Mouse (Mus musculus) embryo, embryonic 11 days (tissue): ENCODE results near the gene Lsm12.
"Not testable (repeated sequence)": the region's sequence is repeated elsewhere in the genome, so short reads cannot be mapped to it uniquely, and the experiment has no call there.

Experiments
- DNase-seq: peaks from one replicate; pipeline ENCODE4 v3.0.0-alpha.2; 2015

The Lsm12 gene

DNA sequence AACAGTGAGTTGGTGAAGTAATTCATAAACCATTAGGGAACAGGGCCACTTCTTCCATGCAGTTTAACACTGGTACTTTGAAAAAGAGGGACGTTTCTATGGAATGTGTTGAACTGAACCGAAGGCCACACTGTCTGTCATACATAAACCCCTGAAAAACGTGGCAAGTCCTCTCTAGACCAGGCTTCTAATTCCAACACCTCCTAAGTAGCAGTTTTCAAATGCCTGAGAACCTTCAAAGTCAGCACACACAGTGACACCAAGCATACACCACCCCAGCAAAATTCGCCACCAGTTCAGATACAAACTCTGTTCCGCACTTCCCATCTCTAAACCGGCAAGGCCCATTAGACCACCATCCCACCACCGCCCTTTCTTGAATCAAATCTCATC is 847 bp downstream of the Lsm12 start:
- no peak for DNase-seq

GRCm38 (mm10) chr11:102179836-102180235 is 5.3 kb downstream of the Lsm12 start:
- no peak for DNase-seq

DNA sequence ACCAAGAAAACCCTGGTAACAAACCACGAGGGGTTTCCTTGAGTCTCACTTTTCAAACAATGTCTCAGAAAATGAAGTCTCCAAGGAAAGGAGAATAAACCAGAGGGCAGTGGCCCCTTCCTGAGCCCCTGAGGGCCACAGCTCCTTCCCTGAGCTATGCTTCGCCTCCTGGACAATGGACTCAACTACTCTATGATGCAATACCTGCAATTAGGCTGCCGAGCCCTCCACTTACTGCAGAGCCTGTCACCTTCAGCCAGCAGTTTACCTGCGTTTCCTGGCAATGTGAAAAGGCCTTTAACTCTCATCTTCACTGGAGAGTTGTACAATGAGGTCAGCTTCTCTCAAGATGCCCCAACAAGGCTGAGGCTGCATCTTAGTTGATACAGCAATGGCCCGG is 16.4 kb downstream of the Lsm12 start:
- DNase-seq: no peak

GRCm38 (mm10) chr11:102167539-102167938 is 17.6 kb downstream of the Lsm12 start:
- DNase-seq: no peak

DNA sequence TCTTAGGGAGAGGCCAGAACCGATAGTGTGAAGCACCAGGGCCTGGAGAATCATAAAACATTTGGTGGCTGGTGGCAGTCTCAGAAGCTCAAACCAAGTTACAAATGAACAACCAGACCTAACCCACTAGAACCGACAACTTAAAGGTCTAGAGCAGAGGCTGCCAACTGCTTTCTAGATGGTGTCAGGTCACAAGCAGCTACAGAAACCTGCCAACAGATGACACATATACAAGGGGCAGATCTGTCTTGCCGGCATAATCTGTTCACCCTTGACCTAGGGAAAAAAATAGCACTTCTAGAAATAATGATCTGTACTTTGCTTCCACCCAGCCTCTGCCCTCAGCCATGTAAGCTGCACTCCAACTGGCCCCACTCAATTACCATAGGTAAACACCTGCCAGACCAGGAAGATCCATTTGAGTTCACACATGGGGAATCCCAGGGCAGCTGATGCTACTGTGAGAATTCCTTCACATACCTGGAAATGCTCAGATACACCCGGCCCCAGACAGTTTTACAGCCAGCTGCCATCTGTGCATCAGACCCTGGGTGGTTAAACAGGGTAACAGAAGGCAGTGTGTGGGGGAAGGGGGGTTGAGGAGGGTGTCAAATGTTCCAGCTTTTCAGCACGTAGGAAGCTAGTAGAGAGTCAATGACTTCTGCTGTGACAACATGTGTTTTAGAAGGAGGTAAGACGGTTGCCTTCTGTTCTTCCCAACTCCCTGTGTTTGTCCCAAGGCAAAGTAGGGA is 18.9 kb downstream of the Lsm12 start:
- DNase-seq: no peak

DNA sequence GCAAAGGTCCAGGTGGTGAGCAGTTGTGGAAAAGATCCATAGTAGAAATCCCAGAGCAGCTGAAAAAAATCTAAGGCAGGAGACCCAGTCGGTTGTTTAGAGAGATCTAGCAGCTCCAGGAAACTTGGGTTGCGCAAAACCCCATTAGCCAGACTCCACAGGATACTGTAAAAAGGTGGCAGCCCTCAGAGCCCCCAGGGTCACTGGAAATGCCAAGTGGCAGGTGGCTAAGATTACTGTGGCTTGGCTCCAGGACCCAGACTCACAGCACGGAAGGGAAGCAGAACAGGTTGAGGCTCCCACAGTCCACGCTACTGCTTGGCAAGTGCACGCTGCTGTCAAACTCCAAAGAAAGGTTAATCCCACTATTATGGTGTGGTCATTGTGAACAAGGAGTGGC is 25.3 kb downstream of the Lsm12 start:
- DNase-seq: no peak

DNA sequence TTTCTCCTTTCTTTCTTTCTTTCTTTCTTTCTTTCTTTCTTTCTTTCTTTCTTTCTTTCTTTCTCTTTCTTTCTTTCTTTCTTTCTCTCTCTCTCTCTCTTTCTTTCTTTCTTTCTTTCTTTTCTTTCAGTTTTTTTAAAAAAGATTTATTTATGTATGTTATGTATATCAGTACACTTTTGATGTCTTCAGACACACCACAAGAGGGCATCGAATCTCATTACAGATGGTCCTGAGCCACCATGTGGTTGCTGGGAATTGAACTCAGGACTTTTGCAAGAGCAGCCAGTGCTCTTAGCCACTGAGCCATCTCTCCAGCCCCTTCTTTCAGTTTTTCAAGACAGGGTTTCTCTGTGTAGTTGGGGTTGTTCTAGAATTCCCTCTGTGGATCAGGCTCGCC is 27.1 kb downstream of the Lsm12 start:
- not testable (repeated sequence) for DNase-seq

GRCm38 (mm10) chr11:102156786-102157089 is 28.4 kb downstream of the Lsm12 start:
- no peak for DNase-seq

- DNase-seq: peak; percentile 93
Observed at GRCm38 (mm10) chr11:102156039-102156785, 28.9 kb downstream of the Lsm12 start, which contains the start of gene Tmem101. Gene Tmem101, minus strand, starts transcription at chr11:102156404.

DNA sequence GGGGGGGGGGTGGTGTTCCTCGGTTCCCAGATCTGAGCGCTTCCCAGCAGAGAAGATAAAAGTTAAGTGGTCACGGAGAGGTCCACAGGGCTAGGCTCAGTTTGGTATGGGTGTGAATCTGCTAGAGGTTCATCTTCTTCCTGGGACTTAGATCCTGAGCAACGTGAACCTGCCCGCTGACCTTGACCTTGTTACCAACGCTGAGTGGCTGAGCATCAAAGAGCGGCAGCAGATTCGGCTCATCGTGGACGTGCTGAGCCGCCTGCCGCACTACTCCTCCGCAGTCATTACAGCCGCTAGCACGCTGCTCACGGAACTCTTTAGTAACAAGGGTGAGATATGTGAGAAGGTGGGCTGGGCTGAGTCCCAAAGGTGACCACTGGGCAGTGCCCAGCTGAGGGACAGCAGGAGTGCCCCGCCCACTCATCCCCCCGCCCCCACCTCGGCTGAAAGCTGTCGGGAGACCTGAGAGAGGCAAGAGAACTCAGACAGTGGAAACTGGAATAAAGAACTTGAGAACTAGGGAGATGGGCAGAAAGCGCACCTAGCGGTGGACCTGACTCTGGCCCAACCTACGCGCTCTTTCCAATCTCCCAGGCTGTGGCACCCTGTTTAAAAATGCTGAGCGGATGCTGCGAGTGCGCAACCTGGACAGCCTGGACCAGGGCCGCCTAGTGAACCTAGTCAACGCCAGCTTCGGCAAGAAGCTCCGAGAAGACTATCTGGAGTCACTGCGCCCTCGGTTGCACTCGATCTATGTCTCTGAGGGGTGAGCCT is 37.7 kb downstream of the Lsm12 start:
- peak; percentile 30 for DNase-seq

- no peak for DNase-seq
Observed at GRCm38 (mm10) chr11:102146531-102146930, 38.6 kb downstream of the Lsm12 start.

DNA sequence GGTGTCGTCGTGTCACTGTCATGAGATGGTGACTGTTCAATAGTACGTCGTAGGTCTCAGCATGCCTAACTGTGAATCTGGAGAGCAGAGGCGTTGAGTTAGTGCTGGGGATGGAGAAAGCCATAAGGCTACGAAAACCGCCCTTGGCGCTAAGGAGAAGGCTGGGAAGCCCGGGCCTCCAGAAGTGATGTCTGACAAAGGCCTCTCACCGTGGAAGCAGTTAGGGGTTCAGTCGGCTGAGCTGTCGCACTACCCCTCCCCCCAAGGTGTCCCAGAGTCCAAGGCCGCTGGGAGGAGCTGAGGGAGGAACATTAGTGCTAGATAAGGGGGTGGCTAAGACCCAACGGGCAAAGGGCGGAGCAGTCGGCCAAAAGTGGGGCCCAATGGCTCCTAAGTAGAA is 39.1 kb downstream of the Lsm12 start:
- no peak for DNase-seq

- DNase-seq: peak; percentile 38
Observed at GRCm38 (mm10) chr11:102145471-102146001, 39.6 kb downstream of the Lsm12 start, which contains the start of gene Nags. Gene Nags, plus strand, starts transcription at chr11:102145513.

GRCm38 (mm10) chr11:102144957-102145470 is 40.1 kb downstream of the Lsm12 start:
- no peak for DNase-seq

GRCm38 (mm10) chr11:102142355-102142754 is 42.7 kb downstream of the Lsm12 start:
- DNase-seq: no peak

DNA sequence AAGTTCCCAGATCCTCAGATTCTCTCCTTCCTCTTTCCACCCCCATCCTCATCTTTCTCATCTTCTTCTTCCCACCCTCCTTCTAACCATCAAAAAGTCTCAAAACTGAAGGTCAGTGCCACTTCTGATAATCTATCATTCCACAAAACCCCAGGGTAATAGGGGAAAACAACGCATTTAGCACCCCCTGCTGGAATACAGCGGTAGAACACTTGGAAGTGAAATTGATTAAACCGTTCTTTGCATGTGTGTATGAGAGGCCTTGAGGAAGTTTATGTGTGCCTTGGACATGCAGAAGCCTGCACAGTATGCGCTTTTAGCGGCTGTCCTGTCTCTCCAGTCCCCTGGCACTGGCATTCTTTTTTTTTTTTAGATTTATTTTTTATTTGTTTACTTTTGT is 44.6 kb downstream of the Lsm12 start:
- peak; percentile 73 for DNase-seq

DNA sequence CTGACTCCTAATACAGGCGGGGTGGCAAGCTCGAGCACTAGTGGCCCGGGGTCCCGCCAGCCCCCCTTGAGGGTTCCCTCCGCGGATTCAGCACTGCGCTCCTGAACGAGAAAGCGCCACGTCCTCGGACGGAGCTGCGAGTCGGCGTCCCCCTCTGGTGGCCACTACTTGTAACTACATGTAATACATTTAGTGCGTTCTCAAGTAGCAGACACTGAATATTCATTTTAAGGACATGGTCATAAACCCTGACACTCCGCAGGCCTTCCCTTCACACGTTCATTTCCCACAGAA is 46.7 kb downstream of the Lsm12 start:
- DNase-seq: peak; percentile 89

GRCm38 (mm10) chr11:102137625-102138446 is 47.3 kb downstream of the Lsm12 start:
- DNase-seq: peak; percentile 22

GRCm38 (mm10) chr11:102134516-102134915 is 50.6 kb downstream of the Lsm12 start:
- DNase-seq: no peak

DNA sequence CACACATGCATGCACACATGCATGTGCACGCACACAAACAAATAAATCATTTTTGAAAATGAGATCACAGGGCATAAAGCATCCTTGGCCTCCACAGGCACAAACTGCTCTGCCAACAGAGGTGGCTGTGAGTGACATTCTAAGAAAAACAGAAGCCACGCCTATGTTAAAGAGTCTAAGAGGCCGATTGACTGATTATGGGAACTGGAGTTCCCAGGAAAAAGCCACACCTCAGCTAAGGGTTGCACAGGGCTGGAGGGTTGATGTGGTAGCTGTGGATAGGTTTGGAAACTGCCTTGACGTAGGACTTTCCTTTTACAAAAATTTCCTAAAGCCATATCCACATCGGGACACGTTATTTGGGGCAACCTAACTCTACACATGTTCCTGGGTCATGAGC is 67.7 kb downstream of the Lsm12 start:
- DNase-seq: no peak

GRCm38 (mm10) chr11:102116241-102116640 is 68.9 kb downstream of the Lsm12 start:
- DNase-seq: no peak
